Mouse (Mus musculus): ENCODE data around the gene Trappc6b. TPM values are rescaled to one million over a fixed set of nuclear protein-coding genes. Genes with fewer than 3 reads are reported as not detected.

Gene Trappc6b
- polyA plus RNA-seq, 1 experiment from 2014 or later = 89.1 TPM

GRCm38 (mm10) chr12:59053166-59053565, 8.1 kb downstream of the Trappc6b start:
- no peak for ATAC-seq (ENCODE audit: insufficient number of reproducible peaks, insufficient read depth, low FRiP score, low TSS enrichment, low read depth)
- no peaks in the 10 kb centered on the region for H3K9me3 ChIP-seq
- no peak overlapping the region for H3K4me3 ChIP-seq
- H3K4me1 ChIP-seq = no peaks in the 10 kb centered on the region
- 93% methylated on average over 5 of the region's 5 CpGs for WGBS
- H3K9ac ChIP-seq = no peak overlapping the region
- H3K27me3 ChIP-seq = no peaks in the 10 kb centered on the region
- H3K36me3 ChIP-seq = peaks cover 63% of the 10 kb centered on the region
- H3K4me2 ChIP-seq = no peak overlapping the region
- H3K27ac ChIP-seq = no peak overlapping the region

- H3K4me3 ChIP-seq = no peak overlapping the region
- H3K27ac ChIP-seq = no peak overlapping the region
- no peak for ATAC-seq (ENCODE audit: insufficient number of reproducible peaks, insufficient read depth, low FRiP score, low TSS enrichment, low read depth)
- H3K27me3 ChIP-seq = no peaks in the 10 kb centered on the region
- H3K4me2 ChIP-seq = no peak overlapping the region
- peaks cover 65% of the 10 kb centered on the region for H3K36me3 ChIP-seq
- H3K9ac ChIP-seq = no peak overlapping the region
- 93% methylated on average over 3 of the region's 3 CpGs for WGBS
- no peaks in the 10 kb centered on the region for H3K4me1 ChIP-seq
- no peaks in the 10 kb centered on the region for H3K9me3 ChIP-seq
Measured at GRCm38 (mm10) chr12:59052470-59052869, 8.8 kb downstream of the Trappc6b start.

- H3K27ac ChIP-seq = 0 out of 2 replicates have a peak overlapping the region, but pooled peaks have one; percentile 72
- no peak overlapping the region for H3K4me2 ChIP-seq
- H3K36me3 ChIP-seq = peaks cover 45% of the 10 kb centered on the region
- WGBS = 21% methylated on average over 7 of the region's 7 CpGs
- H3K9me3 ChIP-seq = no peaks in the 10 kb centered on the region
- 0 out of 2 replicates have a peak, but pooled peaks have one; percentile 15 for ATAC-seq (ENCODE audit: insufficient number of reproducible peaks, insufficient read depth, low FRiP score, low TSS enrichment, low read depth)
- H3K4me1 ChIP-seq = 0 out of 2 replicates have a peak, but pooled peaks cover 4% of the 10 kb centered on the region
- no peaks in the 10 kb centered on the region for H3K27me3 ChIP-seq
- H3K9ac ChIP-seq = no peak overlapping the region
- no peak overlapping the region for H3K4me3 ChIP-seq
Measured at GRCm38 (mm10) chr12:59040851-59041250, 20.4 kb downstream of the Trappc6b start.

GRCm38 (mm10) chr12:59039971-59040844, 21.1 kb downstream of the Trappc6b start:
- ATAC-seq (ENCODE audit: insufficient number of reproducible peaks, insufficient read depth, low FRiP score, low TSS enrichment, low read depth) = peak; percentile 78; the same call in 1 of the 2 replicates

GRCm38 (mm10) chr12:59039162-59039970, 21.9 kb downstream of the Trappc6b start:
- ATAC-seq (ENCODE audit: insufficient number of reproducible peaks, insufficient read depth, low FRiP score, low TSS enrichment, low read depth) = no peak

More at GRCm38 (mm10) chr12:59039971-59040844, 21.1 kb downstream of the Trappc6b start:
- 0 out of 2 replicates have a peak, but pooled peaks cover 4% of the 10 kb centered on the region for H3K4me1 ChIP-seq
- H3K9ac ChIP-seq = no peak overlapping the region
- peak overlapping the region; percentile 16; the same call in 1 of the 2 replicates for H3K4me3 ChIP-seq
- H3K9me3 ChIP-seq = no peaks in the 10 kb centered on the region
- H3K27me3 ChIP-seq = no peaks in the 10 kb centered on the region
- WGBS = 5% methylated on average over 23 of the region's 23 CpGs
- peak overlapping the region; percentile 43 for H3K4me2 ChIP-seq
- H3K27ac ChIP-seq = peak overlapping the region; percentile 72; the same call in 1 of the 2 replicates
- peaks cover 39% of the 10 kb centered on the region for H3K36me3 ChIP-seq

GRCm38 (mm10) chr12:59032101-59032500, 29.2 kb downstream of the Trappc6b start:
- ATAC-seq (ENCODE audit: insufficient number of reproducible peaks, insufficient read depth, low FRiP score, low TSS enrichment, low read depth) = no peak
- Histone ChIP-seq H3K4me2 (no peak overlapping the region), H3K27ac (no peak overlapping the region)

More at GRCm38 (mm10) chr12:59039162-59039970, 21.9 kb downstream of the Trappc6b start:
- 0 out of 2 replicates have a peak, but pooled peaks cover 4% of the 10 kb centered on the region for H3K4me1 ChIP-seq
- no peak overlapping the region for H3K9ac ChIP-seq
- H3K36me3 ChIP-seq = peaks cover 31% of the 10 kb centered on the region
- 69% methylated on average over 10 of the region's 10 CpGs for WGBS
- H3K27me3 ChIP-seq = no peaks in the 10 kb centered on the region
- peak overlapping the region; percentile 43 for H3K4me2 ChIP-seq
- no peaks in the 10 kb centered on the region for H3K9me3 ChIP-seq
- H3K4me3 ChIP-seq = no peak overlapping the region
- peak overlapping the region; percentile 72; the same call in 1 of the 2 replicates for H3K27ac ChIP-seq

GRCm38 (mm10) chr12:59021306-59021705, 40.0 kb downstream of the Trappc6b start:
- 87% methylated on average over 4 of the region's 4 CpGs for WGBS
- H3K36me3 ChIP-seq = peaks cover 75% of the 10 kb centered on the region
- H3K27ac ChIP-seq = no peak overlapping the region
- ATAC-seq (ENCODE audit: insufficient number of reproducible peaks, insufficient read depth, low FRiP score, low TSS enrichment, low read depth) = no peak
- no peaks in the 10 kb centered on the region for H3K27me3 ChIP-seq
- H3K4me2 ChIP-seq = no peak overlapping the region
- no peak overlapping the region for H3K9ac ChIP-seq
- no peaks in the 10 kb centered on the region for H3K9me3 ChIP-seq
- no peak overlapping the region for H3K4me3 ChIP-seq
- H3K4me1 ChIP-seq = no peaks in the 10 kb centered on the region

More at GRCm38 (mm10) chr12:59032101-59032500, 29.2 kb downstream of the Trappc6b start:
- 67% methylated on average over 5 of the region's 5 CpGs for WGBS
- H3K9ac ChIP-seq = no peak overlapping the region
- H3K27me3 ChIP-seq = no peaks in the 10 kb centered on the region
- no peaks in the 10 kb centered on the region for H3K9me3 ChIP-seq
- H3K4me1 ChIP-seq = no peaks in the 10 kb centered on the region
- H3K4me3 ChIP-seq = no peak overlapping the region
- peaks cover 17% of the 10 kb centered on the region for H3K36me3 ChIP-seq

GRCm38 (mm10) chr12:59019891-59020290, 41.4 kb downstream of the Trappc6b start:
- no peaks in the 10 kb centered on the region for H3K4me1 ChIP-seq
- no peaks in the 10 kb centered on the region for H3K9me3 ChIP-seq
- H3K36me3 ChIP-seq = peaks cover 62% of the 10 kb centered on the region
- no peak overlapping the region for H3K27ac ChIP-seq
- no peak for ATAC-seq (ENCODE audit: insufficient number of reproducible peaks, insufficient read depth, low FRiP score, low TSS enrichment, low read depth)
- no peak overlapping the region for H3K4me2 ChIP-seq
- WGBS = 83% methylated on average over 2 of the region's 2 CpGs
- no peaks in the 10 kb centered on the region for H3K27me3 ChIP-seq
- H3K9ac ChIP-seq = no peak overlapping the region
- H3K4me3 ChIP-seq = no peak overlapping the region

GRCm38 (mm10) chr12:59017970-59018369, 43.3 kb downstream of the Trappc6b start:
- WGBS = 59% methylated on average over 8 of the region's 8 CpGs
- no peak for ATAC-seq (ENCODE audit: insufficient number of reproducible peaks, insufficient read depth, low FRiP score, low TSS enrichment, low read depth)
- Histone ChIP-seq H3K27ac (no peak overlapping the region), H3K4me1 (no peaks in the 10 kb centered on the region), H3K36me3 (peaks cover 48% of the 10 kb centered on the region), H3K4me3 (no peak overlapping the region), H3K4me2 (no peak overlapping the region), H3K27me3 (no peaks in the 10 kb centered on the region), H3K9ac (no peak overlapping the region), H3K9me3 (no peaks in the 10 kb centered on the region)

- WGBS = under 1% methylated on average over 28 of the region's 28 CpGs
Measured at GRCm38 (mm10) chr12:59013234-59013633, 48.0 kb downstream of the Trappc6b start, which contains the start of gene Gemin2. Gene Gemin2, plus strand, starts transcription at chr12:59013393.

GRCm38 (mm10) chr12:59012710-59013091, 48.6 kb downstream of the Trappc6b start:
- H3K9me3 ChIP-seq = no peaks in the 10 kb centered on the region
- H3K27ac ChIP-seq = peak overlapping the region; percentile 88
- H3K4me2 ChIP-seq = peak overlapping the region; percentile 76
- 2% methylated on average over 7 of the region's 7 CpGs for WGBS
- peaks cover 26% of the 10 kb centered on the region for H3K4me1 ChIP-seq
- peak overlapping the region; percentile 84 for H3K4me3 ChIP-seq
- no peaks in the 10 kb centered on the region for H3K27me3 ChIP-seq
- H3K9ac ChIP-seq = peak overlapping the region; percentile 79
- no peak for ATAC-seq (ENCODE audit: insufficient number of reproducible peaks, insufficient read depth, low FRiP score, low TSS enrichment, low read depth)
- peaks cover 5% of the 10 kb centered on the region; the same call in 1 of the 2 replicates for H3K36me3 ChIP-seq

More at GRCm38 (mm10) chr12:59013234-59013633, 48.0 kb downstream of the Trappc6b start, which contains the start of gene Gemin2:
- Histone ChIP-seq H3K4me1 (peaks cover 20% of the 10 kb centered on the region), H3K27me3 (no peaks in the 10 kb centered on the region), H3K36me3 (peaks cover 9% of the 10 kb centered on the region), H3K9ac (peak within 1 kb of the TSS; percentile 79), H3K9me3 (no peaks in the 10 kb centered on the region), H3K4me3 (peak within 1 kb of the TSS; percentile 84), H3K4me2 (peak within 1 kb of the TSS; percentile 76), H3K27ac (peak within 1 kb of the TSS; percentile 88)
- peak; percentile 79 for ATAC-seq (ENCODE audit: insufficient number of reproducible peaks, insufficient read depth, low FRiP score, low TSS enrichment, low read depth)
